In genomic region chr15:62222731-62223130, GRCm38 (mm10) we compare ENCODE assay signal across 10 mouse cellular contexts.
DNase-seq lines count a peak whose midpoint lies in the region; ATAC-seq and TF ChIP-seq lines count a peak whose summit lies in the region.
"Had no signal": no experiment of that assay in that cellular context is flagged by ENCODE, and none has a peak within 500 bp of the region (broad histone marks: within the 10 kb centered on the region; RNA-seq: fewer than 3 reads in every experiment).

No protein-coding gene starts in this region.

- H3K4me1 ChIP-seq in CH12.LX (ENCODE audit: control insufficient read depth in 1 of 2, insufficient read depth in 2 of 2), result peaks cover 25 to 65% of the 10 kb centered on the region in 2 experiments
- H3K4me1 ChIP-seq in midbrain, postnatal 0 days (ENCODE audit: insufficient read depth, low read length), result no peaks in the 10 kb centered on the region
- H3K4me1 ChIP-seq: embryonic facial prominence, embryonic 15.5 days had no signal

- H3K27me3 ChIP-seq in CH12.LX (replicated peaks), result no peaks in the 10 kb centered on the region
- H3K27me3 ChIP-seq in midbrain, postnatal 0 days (ENCODE audit: insufficient read depth, low read length), result no peaks in the 10 kb centered on the region
- H3K27me3 ChIP-seq: embryonic facial prominence, embryonic 15.5 days had no signal

- TF ChIP-seq RAD21 in CH12.LX (IDR thresholded peaks at IDR 0.05; ENCODE audit: low read depth, low read length), result no peak

- TF ChIP-seq CTCF in CH12.LX (conservative IDR thresholded peaks at IDR 0.05 in 1 of 2, IDR thresholded peaks at IDR 0.05 in 1 of 2; ENCODE audit: low read depth in 2 of 2, low read length in 2 of 2), result no peak
- TF ChIP-seq CTCF in midbrain, postnatal 0 days (IDR thresholded peaks at IDR 0.05), result no peak

- no peak overlapping the region for H3K4me3 ChIP-seq in CH12.LX (replicated peaks in 1 of 3; ENCODE audit: low read depth in 2 of 3, low read length in 2 of 3, poor library complexity in 1 of 3)
- H3K4me3 ChIP-seq in midbrain, postnatal 0 days (ENCODE audit: low read depth, low read length), result no peak overlapping the region
- H3K4me3 ChIP-seq: embryonic facial prominence, embryonic 15.5 days had no signal

- peaks cover 44% of the 10 kb centered on the region for H3K79me2 ChIP-seq in CH12.LX (replicated peaks; ENCODE audit: control insufficient read depth, extremely low read depth, insufficient read depth, poor library complexity, severe bottlenecking)

- H3K27ac ChIP-seq in CH12.LX (ENCODE audit: insufficient read depth, low read depth), result 0 out of 2 replicates have a peak overlapping the region, but pooled peaks have one; percentile 0
- H3K27ac ChIP-seq in midbrain, postnatal 0 days (ENCODE audit: low read depth, low read length), result no peak overlapping the region
- H3K27ac ChIP-seq: embryonic facial prominence, embryonic 15.5 days; kidney, postnatal 0 days had no signal

- peaks cover 57 to 81% of the 10 kb centered on the region in 2 experiments for H3K36me3 ChIP-seq in CH12.LX (replicated peaks in 1 of 2; ENCODE audit: control insufficient read depth in 1 of 2, insufficient read depth in 1 of 2, low read length in 1 of 2)
- no peaks in the 10 kb centered on the region for H3K36me3 ChIP-seq in midbrain, postnatal 0 days (ENCODE audit: insufficient read depth, low read length)
- H3K36me3 ChIP-seq: embryonic facial prominence, embryonic 15.5 days had no signal

- H3K4me2 ChIP-seq in CH12.LX (ENCODE audit: insufficient read depth, low read depth, poor library complexity, severe bottlenecking), result no peak overlapping the region
- no peak overlapping the region for H3K4me2 ChIP-seq in midbrain, postnatal 0 days (ENCODE audit: low read depth, low read length, poor library complexity, severe bottlenecking)
- H3K4me2 ChIP-seq: embryonic facial prominence, embryonic 15.5 days had no signal

- TF ChIP-seq EP300 in CH12.LX (IDR thresholded peaks at IDR 0.05; ENCODE audit: low read length), result no peak

- in situ Hi-C loops in CH12.LX (cut with MboI; ENCODE audit: low pct_ligation_motif_present, low pct_unique_long_range_greater_than_20kb, low sequenced_read_pairs), result no loop called here

- DNase-seq in 3134 (ENCODE audit: extremely low read depth, insufficient read length, low spot score), result peak; percentile 61
- no peak for DNase-seq in CH12.LX (ENCODE audit: extremely low read depth)
- peak; percentile 87 for DNase-seq in adrenal gland, adult 8-10 months
- no peak for DNase-seq in left cerebral cortex, adult 18-20 months (ENCODE audit: low spot score in 2 of 2)
- no peak for DNase-seq in thymus, adult 18-20 months
- DNase-seq in layer of hippocampus, adult 9-11 months, result no peak
- DNase-seq in midbrain, postnatal 0 days (ENCODE audit: low spot score), result no peak

- no peak for TF ChIP-seq POLR2A in CH12.LX (IDR thresholded peaks at IDR 0.05; ENCODE audit: low read depth, low read length)

- H3K9me3 ChIP-seq in CH12.LX (replicated peaks; ENCODE audit: low read length), result no peaks in the 10 kb centered on the region
- H3K9me3 ChIP-seq in midbrain, postnatal 0 days (ENCODE audit: low read length), result no peaks in the 10 kb centered on the region
- H3K9me3 ChIP-seq: embryonic facial prominence, embryonic 15.5 days had no signal

- dilution Hi-C loops in CH12.LX (cut with MboI; ENCODE audit: extremely low pct_ligation_motif_present, extremely low pct_unique_long_range_greater_than_20kb, low sequenced_read_pairs), result no loop called here

- H3K9ac ChIP-seq in CH12.LX (ENCODE audit: insufficient read depth, low read depth), result no peak overlapping the region
- no peak overlapping the region for H3K9ac ChIP-seq in midbrain, postnatal 0 days (replicated peaks; ENCODE audit: low read length, poor library complexity, severe bottlenecking)
- H3K9ac ChIP-seq: embryonic facial prominence, embryonic 15.5 days had no signal

- 74% methylated on average over 5 of the region's 5 CpGs for WGBS in midbrain, postnatal 0 days

- ATAC-seq in inflammation-experienced regulatory T-cells, adult 6 months, result peak; percentile 13
- ATAC-seq in midbrain, postnatal 0 days (ENCODE audit: low FRiP score), result no peak

TF ChIP-seq in CH12.LX, 34 proteins besides CTCF, POLR2A, EP300 and RAD21:
- TF ChIP-seq IRF4 (IDR thresholded peaks at IDR 0.05; ENCODE audit: low read depth, low read length) (no peak), MAX (IDR thresholded peaks at IDR 0.05; ENCODE audit: low read length) (no peak), MYC (IDR thresholded peaks at IDR 0.05; ENCODE audit: low read depth, low read length) (no peak), POLR2AphosphoS2 (IDR thresholded peaks at IDR 0.05; ENCODE audit: low read depth, low read length) (no peak), KAT2A (IDR thresholded peaks at IDR 0.05; ENCODE audit: insufficient replicate concordance, low read length) (no peak)

Comparison
In these comparisons a context has a peak if more than half of its experiments do, and no peak if none do; other contexts are left out.
1. DNase-seq: peak in 3134 (single experiment) and adrenal gland, adult 8-10 months (single experiment); none in CH12.LX (single experiment), left cerebral cortex, adult 18-20 months (0 of 2), thymus, adult 18-20 months (0 of 2), layer of hippocampus, adult 9-11 months (single experiment) and midbrain, postnatal 0 days (single experiment).